Mouse (Mus musculus) layer of hippocampus, adult 18-20 months (tissue): ENCODE data around the gene Asap2. TPM values are rescaled to one million over a fixed set of nuclear protein-coding genes. Genes with fewer than 3 reads are reported as not detected.

Source experiments
- DNase-seq, 2 experiments: peaks; one replicate each; pipeline ENCODE4 v3.0.0; 2022; ENCODE audit warnings: low spot score in 2 of 2
- total RNA-seq, 2 experiments: library from RNA; stranded (reverse); gene quantifications; 2 replicates each; pipeline ENCODE4 v1.2.3; 2021

Asap2 gene
- total RNA-seq, 2 experiments from 2014 or later = 38.3 to 40.0 TPM

- DNase-seq = no peak
These were observed 174.9 kb downstream of the Asap2 start for GRCm38 (mm10) chr12:21165157-21165556.

GRCm38 (mm10) chr12:21165891-21166342 lies 175.7 kb downstream of the Asap2 start:
- DNase-seq = peak; percentile 65 to 75

- DNase-seq = no peak
These were observed 176.8 kb downstream of the Asap2 start for GRCm38 (mm10) chr12:21166884-21167575.

- no peak for DNase-seq
These were observed 177.5 kb downstream of the Asap2 start for GRCm38 (mm10) chr12:21167741-21168140.

- DNase-seq = no peak
These were observed 177.9 kb downstream of the Asap2 start for GRCm38 (mm10) chr12:21168149-21168548.

- no peak for DNase-seq
These were observed 181.7 kb downstream of the Asap2 start for GRCm38 (mm10) chr12:21171776-21172490.

- DNase-seq = no peak
These were observed 183.7 kb downstream of the Asap2 start for GRCm38 (mm10) chr12:21173847-21174412.

- no peak for DNase-seq
These were observed 186.1 kb downstream of the Asap2 start for GRCm38 (mm10) chr12:21176399-21176798.

GRCm38 (mm10) chr12:21177123-21177698 lies 187.0 kb downstream of the Asap2 start:
- DNase-seq = no peak

- DNase-seq = no peak
These were observed 189.8 kb downstream of the Asap2 start for GRCm38 (mm10) chr12:21180091-21180490.

- no peak for DNase-seq
These were observed 192.5 kb downstream of the Asap2 start for GRCm38 (mm10) chr12:21182786-21183185.

- DNase-seq = no peak
These were observed 193.1 kb downstream of the Asap2 start for GRCm38 (mm10) chr12:21183321-21183720.

- DNase-seq = no peak
These were observed 195.9 kb downstream of the Asap2 start for GRCm38 (mm10) chr12:21186145-21186544.

- peak in 1 of 2 experiments; percentile 30 for DNase-seq
These were observed 198.6 kb downstream of the Asap2 start for GRCm38 (mm10) chr12:21188880-21189279.

GRCm38 (mm10) chr12:21191546-21191945 lies 201.3 kb downstream of the Asap2 start:
- no peak for DNase-seq

- DNase-seq = no peak
These were observed 205.2 kb downstream of the Asap2 start for GRCm38 (mm10) chr12:21195497-21195896.

- no peak for DNase-seq
These were observed 206.2 kb downstream of the Asap2 start for GRCm38 (mm10) chr12:21196420-21196819.

GRCm38 (mm10) chr12:21200613-21201012 lies 210.4 kb downstream of the Asap2 start:
- DNase-seq = no peak

- peak; percentile 39 to 58 for DNase-seq
These were observed 211.4 kb downstream of the Asap2 start for GRCm38 (mm10) chr12:21201485-21202269.

- DNase-seq = peak in 1 of 2 experiments; percentile 20
These were observed 214.5 kb downstream of the Asap2 start for GRCm38 (mm10) chr12:21204701-21205312.

GRCm38 (mm10) chr12:21205799-21206198 lies 215.5 kb downstream of the Asap2 start:
- no peak for DNase-seq
